Mouse (Mus musculus) megakaryocyte, embryonic 14.5 days (primary cell): ENCODE measurements around the gene Cct2.

Experiments
- FLI1 ChIP-seq: IDR thresholded peaks from 2 replicates; pipeline ENCODE4 v1.6.1; 2012; ENCODE audit warnings: low read length, inconsistent platforms, mixed read lengths
- GATA1 ChIP-seq: IDR thresholded peaks from 3 replicates; pipeline ENCODE4 v1.6.1; 2012; ENCODE audit warnings: mixed read lengths, low read length, inconsistent platforms, borderline replicate concordance

GRCm38 (mm10) chr10:117023693-117024092, 39.9 kb downstream of the Cct2 start:
- TF ChIP-seq GATA1 (no peak), FLI1 (no peak)
